In genomic region chrY:4150031-4150430, GRCm38 (mm10) we compare ENCODE assay signal across 7 mouse cellular contexts.
DNase-seq lines count a peak whose midpoint lies in the region; ATAC-seq and TF ChIP-seq lines count a peak whose summit lies in the region.
"Not testable (repeated sequence)": the region's sequence is repeated elsewhere in the genome, so short reads cannot be mapped to it uniquely, and the experiment has no call there.

No protein-coding gene starts in this region.

- TF ChIP-seq CTCF in G1E (IDR thresholded peaks at IDR 0.05; ENCODE audit: low read depth, low read length); kidney, postnatal 0 days (IDR thresholded peaks at IDR 0.05; ENCODE audit: low read depth): not testable (repeated sequence)

- H3K4me1 ChIP-seq in G1E (ENCODE audit: insufficient read depth, low read depth, low read length); kidney, postnatal 0 days (replicated peaks; ENCODE audit: insufficient read depth, low read length): not testable (repeated sequence)

- H3K27me3 ChIP-seq in G1E (ENCODE audit: insufficient read depth, low read length); kidney, postnatal 0 days (ENCODE audit: insufficient read depth, low read length): not testable (repeated sequence)

- not testable (repeated sequence) for H3K36me3 ChIP-seq in G1E (replicated peaks); kidney, postnatal 0 days (ENCODE audit: insufficient read depth, low read length)

- not testable (repeated sequence) for H3K9me3 ChIP-seq in G1E (replicated peaks); kidney, postnatal 0 days (replicated peaks; ENCODE audit: low read length)

- not testable (repeated sequence) for DNase-seq in G1E (ENCODE audit: low spot score)
- DNase-seq in adipocyte (ENCODE audit: low spot score), result peak; percentile 64
- peak; percentile 39 for DNase-seq in embryo, embryonic 11 days
- peak; percentile 8 for DNase-seq in gastrocnemius, postnatal 10 days
- DNase-seq in kidney, postnatal 0 days (ENCODE audit: low spot score), result peak; percentile 75
- peak; percentile 92 for DNase-seq in mesoderm, embryonic 11.5 days (ENCODE audit: low read depth, low spot score)
- DNase-seq in retina, postnatal 1 day, result peak; percentile 69

- not testable (repeated sequence) for H3K27ac ChIP-seq in kidney, postnatal 0 days

- H3K9ac ChIP-seq in kidney, postnatal 0 days (ENCODE audit: low read depth, low read length), result not testable (repeated sequence)

- ATAC-seq in G1E (ENCODE audit: extremely low read depth, insufficient number of reproducible peaks, low FRiP score, poor library complexity, severe bottlenecking), result peak; percentile 49; the same call in 1 of the 2 replicates
- ATAC-seq in kidney, postnatal 0 days (replicated peaks; ENCODE audit: low FRiP score, low read depth), result not testable (repeated sequence)

- H3K4me2 ChIP-seq in kidney, postnatal 0 days (ENCODE audit: low read length), result not testable (repeated sequence)

- not testable (repeated sequence) for H3K4me3 ChIP-seq in G1E (ENCODE audit: low read depth, low read length); kidney, postnatal 0 days (replicated peaks; ENCODE audit: low read depth, low read length)

- WGBS in kidney, postnatal 0 days, result 70% methylated on average over 3 of the region's 9 CpGs
